ENCODE assay signal across 29 mouse cellular contexts in the genomic region with DNA sequence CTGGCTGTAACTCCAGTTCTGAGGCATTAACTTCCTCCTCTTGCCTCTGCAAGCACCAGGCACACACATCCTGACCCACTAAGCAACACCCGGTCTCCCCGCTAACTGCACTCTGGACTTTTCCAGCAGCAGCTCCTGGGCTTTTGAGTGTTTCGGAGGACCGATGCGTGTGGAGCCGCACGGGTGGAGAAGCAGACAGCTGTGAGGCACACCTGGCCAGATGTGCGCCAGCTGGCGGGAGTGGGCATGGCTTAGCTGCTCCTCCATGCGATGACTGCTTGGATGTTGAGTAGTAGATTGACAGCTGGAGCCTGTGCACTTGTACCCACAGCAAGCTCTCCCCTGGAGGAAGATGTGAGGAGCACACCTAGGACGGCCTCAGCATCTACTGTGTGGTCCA. TPM values are rescaled to one million over a fixed set of nuclear protein-coding genes. Genes with fewer than 3 reads are reported as not detected.
DNase-seq lines count a peak whose midpoint lies in the region; ATAC-seq and TF ChIP-seq lines count a peak whose summit lies in the region.
"Had no signal": no experiment of that assay in that cellular context is flagged by ENCODE, and none has a peak within 500 bp of the region (broad histone marks: within the 10 kb centered on the region; RNA-seq: fewer than 3 reads in every experiment).

No protein-coding gene starts in this region.

- TF ChIP-seq CTCF in layer of hippocampus, adult 2 months (conservative IDR thresholded peaks at IDR 0.05) = 0 out of 2 replicates have a peak, but pooled peaks have one; percentile 8

- no peak overlapping the region for H3K27ac ChIP-seq in embryonic facial prominence, embryonic 14.5 days (replicated peaks; ENCODE audit: low read depth, low read length)
- no peak overlapping the region for H3K27ac ChIP-seq in embryonic facial prominence, embryonic 10.5 days (replicated peaks)
- H3K27ac ChIP-seq in layer of hippocampus, adult 2 months = no peak overlapping the region
- no peak overlapping the region for H3K27ac ChIP-seq in hindbrain, embryonic 10.5 days
- H3K27ac ChIP-seq: heart, adult 2 months; hindbrain, embryonic 12.5 days; liver, embryonic 12.5 days; midbrain, embryonic 13.5 days had no signal

- DNase-seq in embryonic facial prominence, embryonic 14.5 days (ENCODE audit: low spot score) = no peak
- no peak for DNase-seq in embryonic facial prominence, embryonic 10.5 days (ENCODE audit: low spot score)
- no peak for DNase-seq in layer of hippocampus, adult 2 months (ENCODE audit: low spot score in 2 of 2)
- no peak for DNase-seq in layer of hippocampus, postnatal 36 days
- peak; percentile 12 for DNase-seq in thymus, postnatal 4 days
- no peak for DNase-seq in thymus, postnatal 25 days
- DNase-seq in ZHBTc4 (ENCODE audit: low read depth, low spot score) = peak; percentile 41
- no peak for DNase-seq in hindbrain, embryonic 10.5 days (ENCODE audit: low spot score)
- DNase-seq: adrenal gland, postnatal 25 days; gastrocnemius, postnatal 14 days; heart, adult 2 months; heart, postnatal 14 days; kidney, adult 9 months; kidney, postnatal 36 days; left cerebral cortex, postnatal 4 days; liver, postnatal 0 days; retina, postnatal 1 day; right cerebral cortex, postnatal 14 days had no signal

- no peaks in the 10 kb centered on the region for H3K9me3 ChIP-seq in embryonic facial prominence, embryonic 14.5 days (ENCODE audit: control insufficient read depth, low read length)
- H3K9me3 ChIP-seq in embryonic facial prominence, embryonic 10.5 days = no peaks in the 10 kb centered on the region
- no peaks in the 10 kb centered on the region for H3K9me3 ChIP-seq in hindbrain, embryonic 10.5 days
- H3K9me3 ChIP-seq: hindbrain, embryonic 12.5 days; liver, embryonic 12.5 days; midbrain, embryonic 13.5 days had no signal

- no peak for ATAC-seq in embryonic facial prominence, embryonic 14.5 days (ENCODE audit: low read depth)
- ATAC-seq: forebrain, embryonic 14.5 days; intestine, postnatal 0 days; liver, embryonic 12.5 days; liver, postnatal 0 days; midbrain, embryonic 13.5 days; Patski had no signal

- H3K27me3 ChIP-seq in embryonic facial prominence, embryonic 14.5 days (replicated peaks; ENCODE audit: control insufficient read depth, insufficient read depth, low read length) = no peaks in the 10 kb centered on the region
- no peaks in the 10 kb centered on the region for H3K27me3 ChIP-seq in embryonic facial prominence, embryonic 10.5 days (replicated peaks; ENCODE audit: low read depth, poor library complexity, severe bottlenecking)
- H3K27me3 ChIP-seq in hindbrain, embryonic 10.5 days (ENCODE audit: insufficient read depth, poor library complexity, severe bottlenecking) = no peaks in the 10 kb centered on the region
- H3K27me3 ChIP-seq: Patski had no signal

- H3K4me3 ChIP-seq in embryonic facial prominence, embryonic 14.5 days (ENCODE audit: low read depth, low read length) = no peak overlapping the region
- H3K4me3 ChIP-seq in embryonic facial prominence, embryonic 10.5 days = no peak overlapping the region
- H3K4me3 ChIP-seq in layer of hippocampus, adult 2 months = no peak overlapping the region
- H3K4me3 ChIP-seq in hindbrain, embryonic 10.5 days = no peak overlapping the region
- H3K4me3 ChIP-seq: heart, adult 2 months; hindbrain, embryonic 12.5 days; liver, embryonic 12.5 days; midbrain, embryonic 13.5 days had no signal

- WGBS in embryonic facial prominence, embryonic 14.5 days = 67% methylated on average over 11 of the region's 11 CpGs
- 83% methylated on average over 11 of the region's 11 CpGs for WGBS in embryonic facial prominence, embryonic 10.5 days
- 86% methylated on average over 11 of the region's 11 CpGs for WGBS in hindbrain, embryonic 10.5 days

- H3K4me2 ChIP-seq in embryonic facial prominence, embryonic 14.5 days (ENCODE audit: low read depth, low read length) = no peak overlapping the region
- H3K4me2 ChIP-seq: hindbrain, embryonic 12.5 days; liver, embryonic 12.5 days; midbrain, embryonic 13.5 days had no signal

- H3K9ac ChIP-seq in embryonic facial prominence, embryonic 14.5 days (ENCODE audit: low read depth, low read length) = 0 out of 2 replicates have a peak overlapping the region, but pooled peaks have one; percentile 32
- H3K9ac ChIP-seq: hindbrain, embryonic 12.5 days; liver, embryonic 12.5 days; liver, postnatal 0 days; midbrain, embryonic 13.5 days had no signal

- no peaks in the 10 kb centered on the region for H3K36me3 ChIP-seq in embryonic facial prominence, embryonic 14.5 days (ENCODE audit: control insufficient read depth, insufficient read depth, low read length)
- H3K36me3 ChIP-seq in embryonic facial prominence, embryonic 10.5 days (replicated peaks) = no peaks in the 10 kb centered on the region
- no peaks in the 10 kb centered on the region for H3K36me3 ChIP-seq in hindbrain, embryonic 10.5 days
- H3K36me3 ChIP-seq: hindbrain, embryonic 12.5 days; liver, embryonic 12.5 days; midbrain, embryonic 13.5 days had no signal

- H3K4me1 ChIP-seq in embryonic facial prominence, embryonic 14.5 days (ENCODE audit: control insufficient read depth, insufficient read depth, low read length) = no peaks in the 10 kb centered on the region
- peaks cover 2% of the 10 kb centered on the region; the same call in 1 of the 2 replicates for H3K4me1 ChIP-seq in embryonic facial prominence, embryonic 10.5 days
- H3K4me1 ChIP-seq in hindbrain, embryonic 10.5 days (replicated peaks) = peaks cover 5% of the 10 kb centered on the region; the same call in 1 of the 2 replicates
- H3K4me1 ChIP-seq: hindbrain, embryonic 12.5 days had no signal

RNA-seq across cellular contexts. Expression of gene Slc47a1, which starts 33.1 kb away (rescaled TPM):
- 1.4 and 2.3 TPM in 2 replicates for polyA plus RNA-seq in embryonic facial prominence, embryonic 14.5 days (2014; fragmentation: Nextera tagmentation; extraction: Ambion mirVana)
- polyA plus RNA-seq in embryonic facial prominence, embryonic 10.5 days (2016; fragmentation: Nextera tagmentation; extraction: Ambion mirVana) = 0.05 and 0.08 TPM in 2 replicates
- total RNA-seq in layer of hippocampus, adult 2 months (2021) = 1 to 10 TPM; 1.7 to 2.3 TPM
- total RNA-seq in layer of hippocampus, postnatal 36 days (2021) = 1 to 10 TPM in 1 of 2 experiments, under 1 TPM in 1; 0.40 to 3.5 TPM
- polyA plus RNA-seq in hindbrain, embryonic 10.5 days (2016; fragmentation: Nextera tagmentation; extraction: Ambion mirVana) = 0.05 and 0.10 TPM in 2 replicates
- total RNA-seq: megakaryocyte-erythroid progenitor cell, adult 5-6 weeks had no signal
- polyA plus RNA-seq: forebrain, embryonic 14.5 days; midbrain, embryonic 13.5 days; neural tube, embryonic 14.5 days had no signal

RNA-seq across cellular contexts. Expression of gene Rnf112, which starts 42.7 kb away (rescaled TPM):
- 0.78 and 1.0 TPM in 2 replicates for polyA plus RNA-seq in embryonic facial prominence, embryonic 14.5 days (2014; fragmentation: Nextera tagmentation; extraction: Ambion mirVana)
- 0.49 and 1.00 TPM in 2 replicates for polyA plus RNA-seq in embryonic facial prominence, embryonic 10.5 days (2016; fragmentation: Nextera tagmentation; extraction: Ambion mirVana)
- total RNA-seq in layer of hippocampus, adult 2 months (2021) = 100 to 1,000 TPM; 543 to 554 TPM
- 100 to 1,000 TPM; 542 to 544 TPM for total RNA-seq in layer of hippocampus, postnatal 36 days (2021)
- 0.62 and 1.1 TPM in 2 replicates for polyA plus RNA-seq in hindbrain, embryonic 10.5 days (2016; fragmentation: Nextera tagmentation; extraction: Ambion mirVana)
- total RNA-seq: megakaryocyte-erythroid progenitor cell, adult 5-6 weeks; MEL had no signal
- polyA plus RNA-seq: C2C12; Patski; thymus, postnatal 0 days had no signal

Comparison
In these comparisons a context has a peak if more than half of its experiments do, and no peak if none do; other contexts are left out.
1. DNase-seq: peak in thymus, postnatal 4 days (single experiment) and ZHBTc4 (single experiment); none in embryonic facial prominence, embryonic 14.5 days (single experiment), embryonic facial prominence, embryonic 10.5 days (single experiment), layer of hippocampus, adult 2 months (0 of 2), layer of hippocampus, postnatal 36 days (0 of 2), thymus, postnatal 25 days (single experiment) and hindbrain, embryonic 10.5 days (single experiment).